Mouse (Mus musculus): ENCODE measurements around the gene Lmod3.

DNA sequence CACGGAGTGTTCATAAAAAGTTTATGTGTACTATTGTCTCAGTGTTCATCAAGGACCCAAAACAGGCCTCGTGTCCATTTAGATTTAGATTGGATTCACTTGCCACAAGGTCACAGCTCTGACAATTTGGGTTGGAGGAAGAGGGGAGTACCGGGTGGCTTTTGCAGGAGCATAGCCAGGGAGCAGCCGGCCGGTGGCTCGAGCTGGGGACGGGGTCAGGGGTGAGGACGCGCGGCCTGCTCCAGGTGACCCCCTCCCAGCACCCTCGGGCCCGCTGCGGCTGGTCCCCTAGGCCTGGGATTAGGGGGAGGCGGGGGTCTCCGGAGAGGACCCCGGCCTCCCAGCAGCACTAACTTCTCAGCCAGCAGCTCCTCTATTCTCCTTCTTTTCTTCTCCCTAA, 47.6 kb downstream of the Lmod3 start:
- TF ChIP-seq CTCF (IDR thresholded peaks at IDR 0.05) (no peak), EP300 (IDR thresholded peaks at IDR 0.05; ENCODE audit: insufficient read depth, low read depth, low read length) (no peak)

Data from heart, adult 2 months (tissue).